9 mouse cellular contexts compared by ENCODE assay signal in the genomic region with DNA sequence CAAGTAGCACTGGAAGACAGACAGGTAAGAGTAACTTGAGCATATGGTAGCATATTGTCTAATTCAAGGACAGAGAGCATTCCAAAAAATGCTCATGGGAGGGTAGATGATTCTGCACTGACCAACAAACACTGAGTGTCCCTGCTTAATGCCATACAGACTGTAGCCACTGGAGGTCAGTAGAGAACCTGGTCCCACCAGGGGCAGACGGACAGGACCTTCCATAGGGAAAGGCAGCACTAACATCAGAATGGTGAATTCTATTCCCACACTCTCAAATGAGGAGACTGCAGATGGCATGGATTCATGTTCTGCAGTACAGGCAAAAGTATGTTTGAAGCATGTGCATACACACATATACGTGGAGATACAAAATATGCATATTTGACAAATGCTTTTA. TPM values are rescaled to one million over a fixed set of nuclear protein-coding genes. Genes with fewer than 3 reads are reported as not detected.
DNase-seq lines count a peak whose midpoint lies in the region; ATAC-seq and TF ChIP-seq lines count a peak whose summit lies in the region.
"Had no signal": no experiment of that assay in that cellular context is flagged by ENCODE, and none has a peak within 500 bp of the region (broad histone marks: within the 10 kb centered on the region; RNA-seq: fewer than 3 reads in every experiment).

No protein-coding gene starts in this region.

- no peaks in the 10 kb centered on the region for H3K9me3 ChIP-seq in ES-Bruce4 (replicated peaks; ENCODE audit: control insufficient read depth, insufficient read depth, low read length, poor library complexity, severe bottlenecking)
- no peaks in the 10 kb centered on the region for H3K9me3 ChIP-seq in embryonic facial prominence, embryonic 11.5 days (replicated peaks; ENCODE audit: control insufficient read depth, low read length)
- H3K9me3 ChIP-seq in lung, embryonic 16.5 days (ENCODE audit: control insufficient read depth, low read length) = no peaks in the 10 kb centered on the region
- H3K9me3 ChIP-seq: heart, embryonic 13.5 days had no signal

- H3K4me3 ChIP-seq in ES-Bruce4 (ENCODE audit: low read depth, low read length) = no peak overlapping the region
- no peak overlapping the region for H3K4me3 ChIP-seq in embryonic facial prominence, embryonic 11.5 days (ENCODE audit: low read depth, low read length)
- no peak overlapping the region for H3K4me3 ChIP-seq in layer of hippocampus, adult 2 months
- H3K4me3 ChIP-seq in lung, embryonic 16.5 days (ENCODE audit: low read length) = no peak overlapping the region
- H3K4me3 ChIP-seq: heart, embryonic 13.5 days had no signal

- peak; percentile 82 for TF ChIP-seq CTCF in ES-Bruce4 (IDR thresholded peaks at IDR 0.05; ENCODE audit: low read depth, low read length)
- peak; percentile 95 for TF ChIP-seq CTCF in layer of hippocampus, adult 2 months (conservative IDR thresholded peaks at IDR 0.05)

- ATAC-seq in embryonic facial prominence, embryonic 11.5 days (replicated peaks; ENCODE audit: insufficient number of reproducible peaks, low FRiP score, low TSS enrichment, low read depth) = 0 out of 2 replicates have a peak, but pooled peaks have one; percentile 56
- ATAC-seq in lung, embryonic 16.5 days (ENCODE audit: low read depth) = peak; percentile 57; the same call in 1 of the 2 replicates

- no peak overlapping the region for H3K27ac ChIP-seq in ES-Bruce4 (ENCODE audit: insufficient read depth, low read length)
- no peak overlapping the region for H3K27ac ChIP-seq in embryonic facial prominence, embryonic 11.5 days (replicated peaks; ENCODE audit: low read depth, low read length)
- H3K27ac ChIP-seq in layer of hippocampus, adult 2 months = no peak overlapping the region
- H3K27ac ChIP-seq in lung, embryonic 16.5 days (ENCODE audit: low read length) = no peak overlapping the region
- H3K27ac ChIP-seq: heart, embryonic 13.5 days had no signal

- no peaks in the 10 kb centered on the region for H3K4me1 ChIP-seq in ES-Bruce4 (ENCODE audit: control insufficient read depth, insufficient read depth, low read length)
- H3K4me1 ChIP-seq in embryonic facial prominence, embryonic 11.5 days (ENCODE audit: control insufficient read depth, insufficient read depth, low read length) = no peaks in the 10 kb centered on the region
- H3K4me1 ChIP-seq in lung, embryonic 16.5 days (replicated peaks; ENCODE audit: control insufficient read depth, insufficient read depth, low read length) = no peaks in the 10 kb centered on the region

- peak; percentile 65 for DNase-seq in adrenal gland, postnatal 25 days
- DNase-seq in embryonic facial prominence, embryonic 11.5 days (ENCODE audit: low spot score) = peak; percentile 71
- DNase-seq in heart, postnatal 14 days = peak; percentile 72 to 87
- DNase-seq in layer of hippocampus, adult 2 months (ENCODE audit: low spot score in 2 of 2) = peak; percentile 20 to 64
- DNase-seq in retina, adult 2 months (ENCODE audit: low read depth, low spot score) = peak; percentile 45
- DNase-seq in urinary bladder, postnatal 25 days (ENCODE audit: low spot score) = peak; percentile 69

- TF ChIP-seq EP300 in ES-Bruce4 (IDR thresholded peaks at IDR 0.05; ENCODE audit: insufficient read depth, low read depth, low read length) = no peak

- no peaks in the 10 kb centered on the region for H3K36me3 ChIP-seq in ES-Bruce4 (ENCODE audit: control insufficient read depth, insufficient read depth, low read length, poor library complexity, severe bottlenecking)
- no peaks in the 10 kb centered on the region for H3K36me3 ChIP-seq in embryonic facial prominence, embryonic 11.5 days (replicated peaks; ENCODE audit: control insufficient read depth, insufficient read depth, low read depth, low read length)
- H3K36me3 ChIP-seq in lung, embryonic 16.5 days (ENCODE audit: control insufficient read depth, insufficient read depth, low read length) = no peaks in the 10 kb centered on the region
- H3K36me3 ChIP-seq: heart, embryonic 13.5 days had no signal

- WGBS in embryonic facial prominence, embryonic 11.5 days = 19% methylated on average over 2 of the region's 2 CpGs
- WGBS in lung, embryonic 16.5 days = 37% methylated on average over 2 of the region's 2 CpGs

- no peak overlapping the region for H3K9ac ChIP-seq in ES-Bruce4 (ENCODE audit: low read depth, poor library complexity, severe bottlenecking)
- H3K9ac ChIP-seq in embryonic facial prominence, embryonic 11.5 days (replicated peaks; ENCODE audit: low read length) = no peak overlapping the region
- H3K9ac ChIP-seq in lung, embryonic 16.5 days (ENCODE audit: low read length) = no peak overlapping the region
- H3K9ac ChIP-seq: heart, embryonic 13.5 days had no signal

- intact Hi-C loops in heart, postnatal 14 days (cut with DNase I) = loop anchor here (1.0 to 10.0 kb wide), 4 partner anchors 52 to 790 kb away; partner anchors contain the start of genes Erp44 and Invs

- H3K27me3 ChIP-seq in ES-Bruce4 (ENCODE audit: control insufficient read depth, insufficient read depth, low read length, poor library complexity, severe bottlenecking) = no peaks in the 10 kb centered on the region
- H3K27me3 ChIP-seq in embryonic facial prominence, embryonic 11.5 days (ENCODE audit: control insufficient read depth, insufficient read depth, low read length) = no peaks in the 10 kb centered on the region
- H3K27me3 ChIP-seq in lung, embryonic 16.5 days (ENCODE audit: control insufficient read depth, insufficient read depth, low read depth, low read length) = no peaks in the 10 kb centered on the region
- H3K27me3 ChIP-seq: heart, embryonic 13.5 days had no signal

- no peak for TF ChIP-seq POLR2A in ES-Bruce4 (IDR thresholded peaks at IDR 0.05; ENCODE audit: insufficient read depth, low read length)

- no peak overlapping the region for H3K4me2 ChIP-seq in embryonic facial prominence, embryonic 11.5 days (ENCODE audit: low read depth, low read length)
- no peak overlapping the region for H3K4me2 ChIP-seq in lung, embryonic 16.5 days (ENCODE audit: low read depth, low read length)
- H3K4me2 ChIP-seq: heart, embryonic 13.5 days had no signal

RNA-seq across cellular contexts. Expression of gene Erp44, which starts 54.2 kb away (rescaled TPM):
- polyA plus RNA-seq in ES-Bruce4 (2011; ENCODE audit: insufficient read depth, insufficient read length, low read depth, missing spikeins) = 52.5 and 67.6 TPM in 2 replicates
- 53.1 and 63.1 TPM in 2 replicates for total RNA-seq in adrenal gland, postnatal 25 days (2021)
- 77.9 and 84.5 TPM in 2 replicates for polyA plus RNA-seq in embryonic facial prominence, embryonic 11.5 days (2014; fragmentation: Nextera tagmentation; extraction: Ambion mirVana)
- 10 to 100 TPM; 29.8 to 33.8 TPM for total RNA-seq in heart, postnatal 14 days (2021)
- total RNA-seq in layer of hippocampus, adult 2 months (2021) = 10 to 100 TPM; 36.0 to 41.3 TPM
- 88.4 and 95.8 TPM in 2 replicates for polyA plus RNA-seq in lung, embryonic 16.5 days (2015; fragmentation: Nextera tagmentation; extraction: Ambion mirVana)

RNA-seq across cellular contexts. Expression of gene Invs, which starts 54.4 kb away (rescaled TPM):
- polyA plus RNA-seq in ES-Bruce4 (2011; ENCODE audit: insufficient read depth, insufficient read length, low read depth, missing spikeins) = 2.5 and 4.1 TPM in 2 replicates
- total RNA-seq in adrenal gland, postnatal 25 days (2021) = 13.6 and 15.3 TPM in 2 replicates
- 5.6 and 5.8 TPM in 2 replicates for polyA plus RNA-seq in embryonic facial prominence, embryonic 11.5 days (2014; fragmentation: Nextera tagmentation; extraction: Ambion mirVana)
- 1 to 10 TPM; 3.7 to 4.2 TPM for total RNA-seq in heart, postnatal 14 days (2021)
- total RNA-seq in layer of hippocampus, adult 2 months (2021) = 10 to 100 TPM; 12.8 TPM
- 10.0 and 10.2 TPM in 2 replicates for polyA plus RNA-seq in lung, embryonic 16.5 days (2015; fragmentation: Nextera tagmentation; extraction: Ambion mirVana)
